Mouse (Mus musculus) erythroblast, embryonic 14.5 days (primary cell): ENCODE data around the gene Sec23ip.

ENCODE experiments used
- GATA1 ChIP-seq: IDR thresholded peaks from 2 replicates; pipeline ENCODE4 v1.6.1; 2012; ENCODE audit warnings: low read length, inconsistent platforms, mixed read lengths
- TAL1 ChIP-seq: IDR thresholded peaks from 3 replicates; pipeline ENCODE4 v1.6.1; 2012; ENCODE audit warnings: low read length, inconsistent platforms, mixed read lengths

- no peak for TF ChIP-seq TAL1
- no peak for TF ChIP-seq GATA1
These were observed 6.7 kb upstream of the Sec23ip start for GRCm38 (mm10) chr7:128738041-128738440.
